Mouse (Mus musculus) adrenal gland, adult 2 months (tissue): ENCODE results near the gene E2f8. TPM values are rescaled to one million over a fixed set of nuclear protein-coding genes. Genes with fewer than 3 reads are reported as not detected.
A peak's percentile ranks its signal among the peaks of the same experiment; 100 is the strongest.

ENCODE experiments used
- DNase-seq: peaks from one replicate; pipeline ENCODE4 v3.0.0; 2021
- polyA plus RNA-seq: library from polyadenylated mRNA; depleted of rRNA; stranded (reverse); fragments of >200 nt; gene quantifications from 2 replicates; pipeline ENCODE4 v1.2.3, GENCODE M21; 2012
- total RNA-seq, 2 experiments: library from RNA; stranded (reverse); gene quantifications; 2 replicates each; pipeline ENCODE4 v1.2.3; 2021

E2f8 gene
- total and polyA plus RNA-seq, 3 experiments = 0.55 to 1.2 (median 0.66) TPM

DNA sequence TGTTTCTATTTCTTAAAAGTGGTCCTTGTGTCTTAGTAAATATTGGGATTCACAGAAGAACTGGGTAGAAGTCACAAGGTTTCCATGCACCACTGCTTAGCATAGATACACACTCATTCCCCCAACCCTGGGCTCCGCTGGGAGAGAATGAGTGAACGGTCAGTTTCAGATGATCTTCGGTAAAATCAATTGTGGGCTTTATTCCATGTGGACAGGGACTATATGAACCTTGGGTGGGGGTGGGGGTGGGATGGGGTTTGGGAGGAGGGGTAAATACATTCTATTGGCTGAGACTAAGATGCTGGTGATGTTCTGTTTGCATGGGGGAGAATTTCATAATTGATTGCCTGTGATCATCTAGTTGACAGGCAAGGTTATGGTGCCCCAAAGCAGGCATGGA lies 25.9 kb downstream of the E2f8 start:
- no peak for DNase-seq

DNA sequence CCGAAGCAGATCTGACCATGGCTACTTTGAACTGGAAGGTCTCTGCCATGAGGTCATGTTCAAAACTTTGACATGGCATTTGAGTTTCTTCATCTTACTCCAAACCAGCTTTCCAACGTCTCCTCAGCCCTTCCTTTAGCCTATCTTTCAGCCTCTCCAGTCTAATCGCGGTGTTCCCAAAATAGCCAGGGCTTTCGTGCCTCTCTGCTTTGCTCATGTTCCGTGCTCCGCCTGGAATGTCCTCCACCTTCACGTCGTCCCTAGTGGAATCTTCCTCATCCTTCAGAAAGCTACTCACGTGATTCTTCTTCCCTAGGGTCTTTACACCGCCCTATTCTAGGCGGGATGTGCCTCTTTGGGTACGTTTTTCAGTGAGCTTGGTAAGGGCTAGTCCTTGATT lies 27.9 kb downstream of the E2f8 start:
- no peak for DNase-seq

DNA sequence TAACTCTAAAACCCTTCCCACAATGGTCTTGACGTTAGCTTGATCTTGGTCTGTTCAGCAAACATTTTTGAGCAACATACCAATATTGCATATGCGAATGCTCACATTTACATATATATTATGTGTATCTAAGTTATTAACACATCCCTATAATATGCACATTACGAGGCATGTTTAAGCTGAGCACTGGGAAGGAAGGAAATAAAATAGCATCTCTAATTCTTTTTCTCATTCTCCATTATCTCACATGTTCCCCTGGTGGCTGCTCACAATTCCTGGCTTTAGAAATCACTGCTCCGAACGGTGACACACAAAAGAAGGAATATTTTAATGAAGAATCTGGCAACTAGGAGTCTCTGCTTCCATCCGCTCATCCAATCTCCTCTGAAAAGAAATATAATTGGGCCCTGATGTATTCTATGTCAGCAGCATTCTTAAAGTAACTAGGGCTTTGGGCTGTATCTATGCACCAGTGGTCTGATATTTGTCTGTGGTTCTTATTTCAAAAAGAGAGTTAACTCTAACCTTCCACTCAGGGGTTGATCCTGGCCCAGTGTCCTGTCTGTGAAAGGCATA lies 29.8 kb downstream of the E2f8 start:
- no peak for DNase-seq

DNA sequence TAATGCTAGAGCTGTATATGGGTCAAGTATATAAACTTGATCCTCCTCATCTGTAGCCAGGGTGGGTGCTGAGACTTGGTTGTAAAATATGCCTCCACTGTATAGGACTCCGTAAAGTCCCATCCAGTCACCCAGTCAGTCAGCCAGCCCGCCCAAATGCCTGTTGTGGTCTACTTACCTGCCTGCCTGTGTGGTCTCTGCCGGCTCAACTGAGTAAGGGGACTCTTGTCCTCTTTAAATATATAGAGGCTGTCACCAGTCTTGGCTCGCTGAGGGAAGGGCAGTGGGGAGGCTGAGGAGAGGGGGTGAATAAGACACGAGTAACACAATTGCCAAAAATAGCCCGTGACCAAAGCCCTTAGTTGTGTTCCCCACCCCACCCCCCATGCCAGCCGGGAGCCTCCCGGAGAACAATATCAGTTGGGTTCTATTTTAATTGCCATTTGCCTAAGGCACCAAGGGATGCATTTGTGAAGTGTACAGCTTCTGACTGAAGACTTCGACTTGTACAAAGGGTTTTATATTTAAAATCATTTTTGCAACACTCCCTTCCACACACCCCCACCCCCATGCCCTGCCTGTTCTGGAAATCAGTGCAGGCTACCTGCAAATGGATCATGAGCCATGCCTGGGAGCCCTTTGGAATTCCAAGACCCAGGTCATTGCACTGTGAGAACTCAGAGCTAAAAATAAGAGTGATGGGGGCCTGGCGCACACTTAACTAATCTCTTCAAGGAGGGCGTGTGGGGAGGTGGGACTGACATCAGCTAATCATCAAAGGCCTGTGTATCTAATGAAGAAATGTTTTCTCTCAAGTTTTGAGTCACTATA lies 33.4 kb downstream of the E2f8 start, which contains the start of gene Csrp3:
Gene Csrp3, minus strand, starts transcription at position 214 of the 831 bp plus-strand sequence.
- DNase-seq = no peak

- no peak for DNase-seq
These were observed 34.6 kb downstream of the E2f8 start for GRCm38 (mm10) chr7:48846755-48847154.

DNA sequence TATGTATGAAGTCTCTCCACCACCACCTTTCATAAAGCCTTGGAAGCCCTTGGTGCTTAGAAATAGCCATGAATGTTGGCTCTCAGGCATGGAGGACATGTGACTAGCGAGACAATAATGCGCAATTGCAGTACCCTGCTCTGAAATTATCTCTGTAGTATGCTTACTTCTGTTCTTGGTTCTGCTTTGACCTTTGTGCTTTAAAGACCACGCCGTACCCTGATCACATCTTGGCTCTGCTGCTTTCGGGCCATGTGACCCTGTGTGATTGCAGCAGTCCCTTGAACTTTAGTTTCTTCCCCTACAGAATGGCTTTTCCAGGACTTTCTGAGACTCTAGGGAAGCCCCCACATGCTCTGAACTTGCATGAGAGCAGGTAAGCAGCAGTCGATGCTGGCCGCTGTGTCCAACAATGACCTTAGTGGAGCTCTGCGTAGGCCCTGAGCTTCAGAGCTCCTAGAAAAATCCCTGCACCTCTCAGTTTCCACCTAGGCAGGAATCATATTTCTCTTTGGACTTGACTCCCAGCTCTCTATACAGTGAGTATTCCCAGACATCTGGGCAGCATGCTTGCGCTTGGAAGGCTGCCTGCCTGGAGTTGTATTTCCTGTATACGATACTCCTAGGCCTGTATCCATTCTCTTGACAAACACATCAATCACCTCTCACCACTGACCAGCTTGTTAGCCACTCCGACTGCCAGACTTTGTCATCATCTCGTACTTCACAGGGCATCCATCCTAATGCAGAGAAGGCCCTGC lies 36.0 kb downstream of the E2f8 start:
- DNase-seq = no peak

- DNase-seq = no peak
These were observed 37.9 kb downstream of the E2f8 start for GRCm38 (mm10) chr7:48843541-48843940.

DNA sequence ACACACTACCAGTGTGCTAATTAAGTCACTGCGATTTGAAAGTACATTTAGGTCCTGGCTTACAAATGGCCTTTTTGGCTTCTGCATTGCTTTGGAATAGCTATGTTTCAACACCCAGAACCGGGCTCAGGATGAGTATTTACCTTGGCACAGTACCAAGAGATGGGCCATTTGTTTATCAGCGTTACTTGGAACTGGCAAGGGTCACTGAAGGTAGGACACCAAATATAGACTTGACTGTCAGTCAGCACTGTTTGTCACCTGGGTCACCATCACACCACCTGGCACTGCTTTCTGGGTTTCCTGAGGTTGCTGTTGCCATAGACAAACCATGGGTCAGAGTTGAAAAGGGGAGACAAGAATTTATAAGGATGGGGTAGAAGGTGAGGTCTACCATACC lies 39.0 kb downstream of the E2f8 start:
- peak; percentile 42 for DNase-seq

GRCm38 (mm10) chr7:48841538-48841937 lies 39.9 kb downstream of the E2f8 start:
- no peak for DNase-seq

DNA sequence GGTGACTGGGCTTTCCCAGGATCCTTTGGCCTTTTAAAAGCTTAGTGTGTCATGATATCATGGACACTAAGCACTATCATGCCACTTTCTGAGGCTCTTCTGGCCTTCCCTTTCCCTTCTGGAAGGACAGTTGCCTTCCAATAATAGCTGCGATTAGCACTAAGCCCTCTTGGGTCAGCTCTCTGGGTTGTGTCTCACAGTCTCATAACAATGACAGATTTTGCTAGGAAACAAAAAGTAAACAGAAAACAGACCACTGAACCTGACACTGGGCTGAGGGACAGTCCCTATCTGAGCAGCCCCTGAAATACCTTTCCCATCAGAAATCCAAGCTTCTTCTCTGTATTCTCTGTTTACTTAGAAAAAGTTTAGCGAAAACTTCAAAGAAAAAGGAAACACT lies 40.9 kb downstream of the E2f8 start:
- DNase-seq = no peak

DNA sequence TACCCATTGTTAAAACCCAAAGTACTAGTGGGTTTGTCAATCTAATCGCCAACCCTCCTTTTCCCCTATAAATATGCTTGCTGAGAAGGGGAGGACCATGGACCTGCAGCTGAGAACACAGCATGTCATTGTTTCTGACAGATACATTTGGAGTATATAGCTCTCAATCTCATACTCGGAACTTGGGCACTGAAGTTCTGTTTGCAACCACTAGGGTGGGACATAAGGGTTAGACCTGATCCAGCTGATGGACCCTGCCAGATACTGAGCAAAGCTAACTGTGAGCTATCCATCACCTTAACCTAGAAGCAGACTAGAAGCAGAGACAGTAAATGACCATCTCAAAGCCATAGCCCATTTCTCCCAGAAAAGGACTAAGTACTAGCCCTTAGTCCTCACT lies 43.0 kb downstream of the E2f8 start:
- DNase-seq = no peak

- no peak for DNase-seq
These were observed 44.4 kb downstream of the E2f8 start for GRCm38 (mm10) chr7:48836949-48837348.

DNA sequence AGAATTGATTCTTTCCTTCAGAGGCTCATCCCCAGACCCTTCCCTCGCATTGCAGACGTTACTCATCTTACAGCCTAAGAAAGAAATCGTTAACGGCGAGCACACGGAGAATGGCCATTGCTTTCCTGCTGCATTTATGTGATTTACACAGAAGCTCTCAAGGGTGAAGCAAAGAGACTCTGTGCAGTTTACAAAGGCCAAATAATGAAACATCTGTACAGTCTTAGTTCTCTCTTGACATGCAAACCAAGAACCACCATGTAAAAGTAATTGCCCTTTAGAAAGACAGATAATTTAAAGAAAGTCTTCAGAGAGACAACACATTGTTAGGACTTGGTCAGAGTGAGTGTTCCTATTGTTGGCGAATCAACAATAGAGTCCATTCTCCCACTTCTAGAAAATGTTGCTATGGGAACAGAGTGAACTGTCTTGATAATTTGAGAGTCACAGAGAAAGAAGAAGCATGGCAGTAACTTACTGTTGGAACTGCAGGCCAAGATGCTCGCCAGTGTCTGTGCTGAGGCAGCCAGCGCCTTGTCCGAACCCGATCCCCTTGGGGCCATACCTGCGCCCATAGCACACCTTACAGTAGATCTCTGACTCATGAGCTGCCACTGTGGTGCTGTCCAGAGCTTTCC lies 46.3 kb downstream of the E2f8 start:
- DNase-seq = no peak

- no peak for DNase-seq
These were observed 46.9 kb downstream of the E2f8 start for GRCm38 (mm10) chr7:48834371-48834970.

GRCm38 (mm10) chr7:48832735-48833134 lies 48.7 kb downstream of the E2f8 start:
- no peak for DNase-seq

DNA sequence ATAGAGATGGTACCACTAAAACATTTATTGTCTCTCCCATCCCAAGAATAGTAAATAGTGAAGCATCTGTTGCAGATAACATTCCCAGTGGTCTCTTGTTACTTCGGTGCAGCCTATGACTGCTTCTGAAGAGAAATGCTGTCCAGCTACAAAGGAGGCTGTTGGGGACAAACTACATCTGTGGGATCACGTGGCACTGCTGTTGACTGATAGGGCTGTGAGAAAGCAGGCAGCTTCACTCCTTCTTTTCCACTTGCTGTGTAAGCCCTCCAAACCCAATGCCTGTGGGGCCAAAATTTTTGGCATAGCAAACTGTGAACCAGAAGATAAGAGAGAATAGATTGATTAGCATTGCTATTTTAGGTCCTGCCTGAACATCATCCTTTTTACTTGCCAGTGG lies 51.0 kb downstream of the E2f8 start:
- no peak for DNase-seq

DNA sequence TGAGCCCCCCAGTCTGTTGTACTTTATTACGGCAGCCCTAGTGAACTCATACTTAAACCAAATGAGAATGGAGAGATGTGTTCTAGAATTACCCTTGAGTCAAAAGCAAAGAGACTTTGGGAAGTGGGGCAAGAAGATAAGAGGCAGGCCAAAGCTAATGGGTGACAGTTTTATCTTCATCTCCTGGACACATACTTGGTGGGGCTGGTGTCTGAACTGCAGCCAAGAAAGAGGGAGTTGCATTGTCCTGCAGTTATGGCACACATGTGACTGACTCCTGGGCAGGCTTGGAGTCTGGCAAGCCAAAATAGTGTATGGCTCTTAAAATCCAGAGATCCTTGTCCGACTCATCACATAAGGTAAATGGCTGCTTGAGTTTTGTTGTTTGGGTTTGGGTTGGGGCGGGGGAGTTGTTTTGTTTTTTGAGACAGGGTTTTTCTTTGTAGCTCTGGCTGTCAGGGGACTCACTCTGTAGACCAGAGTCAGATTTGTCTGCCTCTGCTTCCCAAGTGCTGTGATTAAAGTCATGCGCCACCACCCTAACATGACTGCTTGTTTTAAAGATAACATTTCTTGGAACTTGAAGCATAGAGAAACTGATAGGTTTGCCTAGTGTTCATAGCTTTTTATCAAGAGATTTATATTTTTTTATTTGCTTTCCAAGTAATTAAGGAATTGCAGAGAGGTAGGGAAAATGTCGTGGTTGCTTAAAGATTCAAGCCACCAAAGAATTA lies 52.1 kb downstream of the E2f8 start:
- no peak for DNase-seq

DNA sequence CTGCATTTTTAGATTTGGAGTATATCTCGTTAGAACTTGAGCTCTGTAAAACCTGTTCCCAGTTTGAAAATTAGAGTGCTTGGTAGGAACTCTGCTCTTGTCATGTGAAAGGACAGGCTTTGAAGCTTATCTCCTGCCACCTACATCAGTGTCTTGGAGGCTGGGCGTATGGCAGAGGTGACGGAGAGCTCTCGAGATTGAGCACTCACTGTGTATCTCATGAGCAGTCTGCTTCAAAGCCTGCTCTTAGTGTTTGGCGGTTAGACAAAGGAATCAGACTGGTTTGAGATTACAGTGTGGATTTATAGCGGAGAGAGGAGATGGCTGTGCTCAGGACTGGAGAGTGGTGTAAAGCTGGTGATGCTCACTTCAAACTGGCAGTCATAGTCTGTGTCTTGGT lies 56.2 kb downstream of the E2f8 start:
- DNase-seq = no peak

- DNase-seq = peak; percentile 40
These were observed 56.7 kb downstream of the E2f8 start for GRCm38 (mm10) chr7:48824671-48825070.

- DNase-seq = no peak
These were observed 57.8 kb downstream of the E2f8 start for GRCm38 (mm10) chr7:48823621-48824020.

DNA sequence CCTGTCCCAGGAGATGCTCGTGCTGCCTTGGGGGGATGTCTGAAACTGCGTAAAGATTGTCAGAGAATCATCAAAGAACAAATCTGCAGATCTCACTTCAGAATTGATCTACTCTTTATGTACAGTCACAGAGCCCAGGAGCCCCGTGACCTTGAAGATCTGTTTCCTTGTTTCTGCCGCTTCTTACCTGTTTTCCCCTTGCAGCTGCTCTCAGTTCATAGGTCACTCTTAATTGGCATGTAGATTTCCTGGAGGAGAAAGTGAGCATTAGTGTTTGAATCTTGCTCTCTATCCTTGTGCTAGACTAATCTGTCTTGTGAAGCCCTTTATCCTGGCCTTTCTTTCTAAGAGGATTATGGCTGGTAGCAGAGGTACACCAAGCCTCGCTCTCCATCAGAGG lies 59.7 kb downstream of the E2f8 start:
- no peak for DNase-seq
